Mouse (Mus musculus) liver, postnatal 0 days (tissue): ENCODE results near the gene Klrb1a. TPM values are rescaled to one million over a fixed set of nuclear protein-coding genes. Genes with fewer than 3 reads are reported as not detected.
"Not testable (repeated sequence)": the region's sequence is repeated elsewhere in the genome, so short reads cannot be mapped to it uniquely, and the experiment has no call there.

Source experiments
- ATAC-seq: fragments of 200-750 bp; cut with Nextera tagmentation; 2 replicates; pipeline ENCODE4 v1.8.0; 2017; ENCODE audit warnings: mild to moderate bottlenecking, moderate library complexity
- DNase-seq: peaks from one replicate; pipeline ENCODE4 v3.0.0-alpha.2; 2016
- H3K27ac ChIP-seq: fragments of 300-500 bp; sonication (generic); 2 replicates; pipeline ENCODE4 v1.5.1; 2014; ENCODE audit warnings: antibody characterized with exemption, moderate library complexity, mild to moderate bottlenecking, low read depth
- H3K27me3 ChIP-seq: fragments of 300-500 bp; sonication (generic); 2 replicates; pipeline ENCODE4 v1.6.1; 2014; ENCODE audit warnings: low read length, control low read depth, mixed read lengths; ENCODE audit not compliant: insufficient read depth
- H3K36me3 ChIP-seq: fragments of 300-500 bp; sonication (generic); replicated peaks from 2 replicates; pipeline ENCODE4 v1.6.1; 2014; ENCODE audit warnings: mild to moderate bottlenecking, control low read depth, low read length, moderate library complexity, mixed read lengths; ENCODE audit not compliant: insufficient read depth
- H3K4me1 ChIP-seq: fragments of 300-500 bp; sonication (generic); 2 replicates; pipeline ENCODE4 v1.6.1; 2014; ENCODE audit warnings: antibody characterized with exemption, mild to moderate bottlenecking, control low read depth; ENCODE audit not compliant: insufficient read depth
- H3K4me2 ChIP-seq: fragments of 300-500 bp; sonication (generic); 2 replicates; pipeline ENCODE4 v1.6.1; 2014; ENCODE audit warnings: low read depth, mild to moderate bottlenecking, low read length, moderate library complexity, mixed read lengths
- H3K4me3 ChIP-seq: fragments of 300-500 bp; sonication (generic); 2 replicates; pipeline ENCODE4 v1.5.1; 2014; ENCODE audit warnings: low read depth, low read length
- H3K9ac ChIP-seq: fragments of 300-500 bp; sonication (generic); replicated peaks from 2 replicates; pipeline ENCODE4 v1.6.1; 2014; ENCODE audit warnings: mild to moderate bottlenecking, moderate library complexity
- H3K9me3 ChIP-seq: fragments of 300-500 bp; sonication (generic); 2 replicates; pipeline ENCODE4 v1.6.1; 2016; ENCODE audit warnings: mild to moderate bottlenecking, control low read depth, low read length, mixed read lengths
- CTCF ChIP-seq: sonication (generic); IDR thresholded peaks from 2 replicates; pipeline ENCODE4 v1.5.1; 2016; ENCODE audit warnings: antibody characterized with exemption, low read depth
- EP300 ChIP-seq: IDR thresholded peaks from 2 replicates; pipeline ENCODE4 v1.6.1; 2016; ENCODE audit warnings: antibody characterized with exemption, low read depth, mild to moderate bottlenecking
- WGBS: fragments of 180-500 bp; shearing (Covaris S2); extraction: QIAGEN DNeasy Blood & Tissue Kit; methylation state at CpG from one replicate; pipeline ENCODE4 v1.1.7; 2014; ENCODE audit not compliant: insufficient replicate concordance; 5-methylcytosine and 5-hydroxymethylcytosine counted together
- polyA plus RNA-seq: library from polyadenylated mRNA; unstranded; fragments of >200 nt; fragmentation: Nextera tagmentation; extraction: Ambion mirVana; gene quantifications from 2 replicates; pipeline ENCODE4 v1.2.1, GENCODE M21; 2015

The Klrb1a gene
- polyA plus RNA-seq, 1 experiment from 2014 or later, result 0.15 TPM

DNA sequence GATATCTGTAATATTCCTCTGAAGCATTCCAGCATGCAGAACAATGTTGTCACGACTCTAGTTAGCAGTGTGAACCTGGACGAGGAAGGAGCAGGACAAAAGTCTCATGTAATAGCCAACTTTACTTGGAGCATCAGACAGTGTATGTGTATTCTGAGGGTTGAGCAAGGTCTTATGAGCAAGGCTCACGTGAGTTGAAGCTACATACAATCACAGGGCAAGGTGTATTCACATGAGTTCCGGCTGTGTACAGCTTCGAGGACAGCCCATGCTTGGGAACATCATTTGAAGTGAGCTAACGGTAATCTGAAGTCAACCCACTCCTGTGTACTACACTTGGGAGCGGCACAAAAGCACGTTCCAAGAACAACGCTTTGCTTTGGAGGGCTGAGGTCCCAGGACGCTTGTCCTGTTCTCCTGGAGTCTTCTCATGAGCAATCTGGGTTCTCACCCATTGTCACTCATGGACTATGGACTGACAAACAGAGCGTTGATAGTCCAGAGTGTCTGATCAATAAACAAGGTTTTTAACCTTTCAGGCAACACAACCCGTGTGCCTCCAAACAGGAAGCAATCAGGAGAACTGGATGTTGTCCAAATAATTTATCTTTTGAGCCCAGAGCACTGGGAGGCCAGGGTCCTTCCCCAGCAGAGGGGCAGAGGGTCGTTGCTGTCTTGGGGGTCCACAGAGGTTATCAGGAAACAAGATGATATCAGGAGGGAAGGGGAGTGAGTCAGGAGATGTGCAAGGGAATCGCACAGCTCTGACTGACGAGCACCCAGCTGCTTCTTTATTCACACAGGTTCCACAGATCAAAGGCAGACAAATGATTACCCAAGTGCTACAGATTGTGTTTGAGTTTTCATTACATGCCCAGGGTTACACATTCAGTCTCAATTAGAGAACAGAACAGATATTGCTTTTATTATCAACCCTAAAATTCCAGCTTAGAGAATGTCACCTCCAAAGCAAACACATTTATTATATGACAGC is 7.9 kb upstream of the Klrb1a start:
- DNase-seq (peak; percentile 26), ATAC-seq (peak; percentile 96)
- not testable (repeated sequence) for H3K4me1 ChIP-seq, H3K36me3 ChIP-seq, H3K27me3 ChIP-seq, H3K4me3 ChIP-seq, H3K9me3 ChIP-seq, H3K9ac ChIP-seq
- Histone ChIP-seq H3K4me2 (peak overlapping the region; percentile 38; the same call in 1 of the 2 replicates), H3K27ac (peak overlapping the region; percentile 78)
- 47% methylated on average over 15 of the region's 15 CpGs for WGBS
- peak; percentile 38; the same call in 1 of the 2 replicates for TF ChIP-seq EP300

DNA sequence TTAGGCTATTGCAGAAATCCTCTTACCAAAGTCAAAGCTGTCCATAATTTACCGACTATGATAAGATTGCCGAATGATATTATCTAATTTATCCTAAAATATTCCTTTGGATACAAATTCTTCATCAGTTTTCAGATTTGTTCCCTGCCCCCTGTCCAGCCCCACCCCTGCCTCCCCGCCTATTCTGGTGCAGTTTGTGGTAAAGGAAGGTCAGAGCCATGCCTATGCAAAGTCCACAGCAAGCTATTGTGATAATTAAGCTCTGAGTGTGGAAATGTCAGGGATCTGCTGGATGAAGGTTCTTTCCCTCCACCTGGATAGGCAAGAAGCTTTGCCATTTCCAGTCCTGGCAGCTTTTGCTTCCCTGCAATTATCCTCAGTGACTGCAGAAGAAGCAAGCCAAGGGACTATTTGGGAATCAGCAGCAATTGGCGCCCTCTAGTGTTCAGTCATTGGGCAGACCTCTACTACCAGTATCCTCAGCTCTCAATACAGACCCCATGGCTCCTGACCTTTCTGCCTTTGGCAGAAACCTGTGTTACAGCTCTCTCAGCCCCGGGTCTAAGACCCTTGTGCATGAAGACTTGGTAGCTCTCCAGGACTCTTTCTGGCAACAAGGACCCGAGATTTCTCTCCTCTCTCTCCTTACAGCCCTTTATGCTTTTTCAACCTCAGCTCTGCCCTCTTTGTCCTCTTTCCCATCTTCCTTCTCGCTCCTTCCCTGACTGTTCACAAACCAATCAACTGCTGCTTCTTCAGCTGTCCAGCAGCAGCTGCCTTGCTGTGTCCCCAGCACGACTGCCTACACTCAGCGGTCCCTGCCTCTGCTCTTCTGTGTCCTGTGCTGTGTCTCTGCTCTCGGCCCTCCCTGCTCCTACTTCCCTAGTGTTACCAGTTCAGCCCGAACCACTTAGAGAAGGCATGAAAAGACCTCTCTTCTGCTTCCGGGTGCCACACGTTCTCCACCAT is 6.7 kb upstream of the Klrb1a start:
- 39% methylated on average over 13 of the region's 13 CpGs for whole genome bisulfite sequencing
- H3K27me3 ChIP-seq, H3K36me3 ChIP-seq, H3K4me1 ChIP-seq, H3K4me2 ChIP-seq, H3K9me3 ChIP-seq, H3K4me3 ChIP-seq, H3K9ac ChIP-seq: not testable (repeated sequence)
- H3K27ac ChIP-seq, result peak overlapping the region; percentile 78
- TF ChIP-seq CTCF, result peak; percentile 77
- ATAC-seq (peak; percentile 50), DNase-seq (peak; percentile 51)

DNA sequence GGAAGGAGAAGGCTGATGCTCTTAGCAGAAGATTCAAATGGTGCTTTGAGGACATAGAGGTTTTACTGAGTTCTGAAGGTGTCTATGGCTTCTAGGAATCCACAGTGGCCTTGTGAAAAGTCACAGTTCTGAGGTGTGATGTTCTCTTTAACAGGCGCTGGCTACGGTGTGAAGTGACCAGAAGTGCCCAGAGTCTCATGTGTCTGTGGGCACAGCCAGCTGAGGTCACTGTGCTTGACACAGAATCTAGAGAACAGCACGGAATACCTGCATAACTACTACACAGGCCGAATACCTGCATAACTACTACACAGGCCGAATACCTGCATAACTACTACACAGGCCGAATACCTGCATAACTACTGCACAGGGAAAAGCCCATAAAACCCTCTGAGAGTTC is 1.9 kb upstream of the Klrb1a start:
- 76% methylated on average over 6 of the region's 6 CpGs for WGBS
- H3K4me3 ChIP-seq, ATAC-seq, DNase-seq, H3K27ac ChIP-seq, H3K4me2 ChIP-seq, H3K4me1 ChIP-seq, H3K36me3 ChIP-seq, H3K9me3 ChIP-seq, H3K9ac ChIP-seq, H3K27me3 ChIP-seq: not testable (repeated sequence)

DNA sequence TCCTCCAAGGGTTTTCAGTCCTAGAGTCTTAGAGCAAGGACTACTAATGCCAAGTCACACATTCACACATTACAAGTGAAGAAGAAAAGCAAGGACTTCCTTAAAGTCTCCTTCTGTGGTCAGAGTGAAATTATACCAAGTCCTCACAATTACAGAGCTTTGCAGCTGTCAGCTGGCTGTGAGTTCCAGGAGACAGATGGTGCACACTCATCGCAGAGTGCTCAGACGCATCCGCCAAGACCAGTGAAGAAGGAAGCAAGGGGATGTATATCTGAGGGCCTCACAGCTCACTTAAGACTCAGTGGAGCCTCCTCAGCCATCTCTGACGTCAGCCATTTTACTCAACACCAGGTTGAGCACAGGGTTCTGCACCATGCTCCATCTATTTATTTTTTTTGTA is 1.1 kb upstream of the Klrb1a start:
- DNase-seq (no peak), ATAC-seq (no peak)
- WGBS, result 59% methylated on average over 4 of the region's 4 CpGs
- H3K4me3 ChIP-seq, result no peak overlapping the region
- no peaks in the 10 kb centered on the region for H3K4me1 ChIP-seq
- H3K27ac ChIP-seq, result no peak overlapping the region
- H3K4me2 ChIP-seq, result no peak overlapping the region
- H3K36me3 ChIP-seq, result no peaks in the 10 kb centered on the region
- TF ChIP-seq EP300 (no peak), CTCF (no peak)
- H3K9me3 ChIP-seq, result no peaks in the 10 kb centered on the region
- H3K27me3 ChIP-seq, result no peaks in the 10 kb centered on the region
- H3K9ac ChIP-seq, result no peak overlapping the region

DNA sequence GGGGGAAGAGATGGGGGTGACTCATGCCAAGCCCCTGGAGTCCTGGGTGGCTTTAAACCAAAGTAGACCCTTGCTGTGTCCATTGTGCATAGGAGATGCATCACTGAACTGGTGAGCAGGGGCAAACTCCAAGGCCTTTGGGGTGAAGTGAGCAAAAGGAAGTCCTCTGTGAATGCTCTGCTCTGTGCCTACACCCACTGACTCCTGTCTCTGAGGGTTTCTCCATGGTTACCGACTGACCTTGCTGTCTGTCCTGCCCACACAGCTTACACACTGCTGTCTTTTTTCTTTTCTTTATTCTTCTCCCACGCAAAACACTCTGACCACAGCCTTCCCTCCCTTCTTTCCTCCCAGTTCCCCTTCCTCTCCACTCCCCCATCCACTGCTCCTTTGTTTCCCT is 600 bp downstream of the Klrb1a start:
- TF ChIP-seq CTCF (no peak), EP300 (no peak)

DNA sequence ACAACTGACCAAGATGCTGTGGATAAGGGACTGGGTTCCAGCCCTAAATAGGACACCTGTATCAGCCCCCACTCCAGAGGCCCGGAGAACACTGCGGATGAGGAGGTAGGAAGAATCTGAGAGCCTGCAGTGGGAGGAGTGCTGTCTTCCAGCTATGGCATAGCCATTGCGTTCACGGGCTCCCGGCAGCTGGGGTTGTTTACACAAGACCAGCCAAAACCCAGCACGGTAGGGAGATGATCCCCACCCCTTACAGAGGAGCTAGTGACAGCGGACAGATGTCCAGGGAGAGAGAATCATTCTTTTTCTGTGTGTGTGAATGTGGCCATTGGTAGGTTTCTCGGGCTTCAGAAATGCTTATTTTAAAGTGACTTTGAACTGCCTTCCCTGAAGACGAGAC is 17.0 kb downstream of the Klrb1a start:
- Histone ChIP-seq H3K9ac (no peak overlapping the region), H3K4me3 (no peak overlapping the region), H3K4me1 (no peaks in the 10 kb centered on the region), H3K36me3 (no peaks in the 10 kb centered on the region), H3K27ac (no peak overlapping the region), H3K4me2 (no peak overlapping the region), H3K27me3 (no peaks in the 10 kb centered on the region), H3K9me3 (no peaks in the 10 kb centered on the region)
- TF ChIP-seq EP300 (no peak), CTCF (no peak)
- ATAC-seq (no peak), DNase-seq (no peak)
- 54% methylated on average over 9 of the region's 9 CpGs for WGBS

More for the DNA sequence above, 600 bp downstream of the Klrb1a start:
- 61% methylated on average over 2 of the region's 2 CpGs for WGBS
- no peak overlapping the region for H3K4me2 ChIP-seq
- DNase-seq, result no peak
- H3K36me3 ChIP-seq, result no peaks in the 10 kb centered on the region
- no peak overlapping the region for H3K9ac ChIP-seq
- no peak for ATAC-seq
- no peak overlapping the region for H3K27ac ChIP-seq
- no peaks in the 10 kb centered on the region for H3K4me1 ChIP-seq
- H3K4me3 ChIP-seq, result no peak overlapping the region
- no peaks in the 10 kb centered on the region for H3K9me3 ChIP-seq
- no peaks in the 10 kb centered on the region for H3K27me3 ChIP-seq
